Mouse (Mus musculus) MEL (cell line): ENCODE measurements around the gene Cables2. TPM values are rescaled to one million over a fixed set of nuclear protein-coding genes. Genes with fewer than 3 reads are reported as not detected.

Source experiments
- DNase-seq: peaks from one replicate; pipeline ENCODE4 v3.0.0; 2011; ENCODE audit warnings: low read depth, low spot score
- H3K27ac ChIP-seq: 2 replicates; pipeline ENCODE4 v1.5.1; 2012; ENCODE audit warnings: low read depth, mild to moderate bottlenecking, control low read depth, low read length, moderate library complexity; ENCODE audit not compliant: control insufficient read depth
- H3K27me3 ChIP-seq, 2 experiments: fragments of 150-350 bp in 1 of 2; sonication (generic) in 1 of 2; 2 replicates each; pipeline ENCODE4 v1.6.1; 2012; ENCODE audit warnings: low read length in 2 of 2, mild to moderate bottlenecking in 2 of 2, improper control_type of control experiment in 1 of 2, moderate library complexity in 1 of 2; ENCODE audit not compliant: insufficient read depth in 2 of 2, control insufficient read depth in 1 of 2
- H3K36me3 ChIP-seq, 2 experiments: 2 replicates each; pipeline ENCODE4 v1.6.1; 2012 to 2014; ENCODE audit warnings: low read length in 2 of 2, improper control_type of control experiment in 1 of 2, inconsistent platforms in 1 of 2, mild to moderate bottlenecking in 1 of 2; ENCODE audit not compliant: insufficient read depth in 2 of 2, control insufficient read depth in 1 of 2
- H3K4me1 ChIP-seq, 2 experiments: fragments of 150-350 bp in 1 of 2; sonication (generic) in 1 of 2; 2 replicates each; pipeline ENCODE4 v1.6.1; 2012; ENCODE audit warnings: low read length in 2 of 2, improper control_type of control experiment in 1 of 2, mild to moderate bottlenecking in 1 of 2; ENCODE audit not compliant: insufficient read depth in 2 of 2, control insufficient read depth in 1 of 2
- H3K4me3 ChIP-seq, 2 experiments: fragments of 150-350 bp in 1 of 2; sonication (generic) in 1 of 2; 2 replicates each; pipeline ENCODE4 v1.5.1; 2012; ENCODE audit warnings: low read depth in 2 of 2, low read length in 2 of 2, mild to moderate bottlenecking in 2 of 2, moderate library complexity in 2 of 2, control low read depth in 1 of 2, improper control_type of control experiment in 1 of 2; ENCODE audit not compliant: control insufficient read depth in 1 of 2, insufficient read depth in 1 of 2
- H3K79me2 ChIP-seq: 2 replicates; pipeline ENCODE4 v1.6.1; 2012; ENCODE audit warnings: mild to moderate bottlenecking, low read length, moderate library complexity; ENCODE audit not compliant: control insufficient read depth, poor library complexity, insufficient read depth
- H3K9ac ChIP-seq: 2 replicates; pipeline ENCODE4 v1.6.1; 2012; ENCODE audit warnings: low read depth, mild to moderate bottlenecking, control low read depth, low read length, moderate library complexity; ENCODE audit not compliant: control insufficient read depth, poor library complexity, severe bottlenecking
- H3K9me3 ChIP-seq: fragments of 150-350 bp; sonication (generic); replicated peaks from 2 replicates; pipeline ENCODE4 v1.6.1; 2012; ENCODE audit warnings: mild to moderate bottlenecking, low read length, improper control_type of control experiment, moderate library complexity; ENCODE audit not compliant: insufficient read depth
- BHLHE40 ChIP-seq: IDR thresholded peaks from 2 replicates; pipeline ENCODE4 v1.6.1; 2012; ENCODE audit warnings: low read depth, mild to moderate bottlenecking, inconsistent platforms, low read length, improper control_type of control experiment, borderline replicate concordance
- CHD1 ChIP-seq: IDR thresholded peaks from 2 replicates; pipeline ENCODE4 v1.6.1; 2012; ENCODE audit warnings: low read depth, mild to moderate bottlenecking, inconsistent platforms, low read length, improper control_type of control experiment
- CTCF ChIP-seq, 3 experiments: IDR thresholded peaks in 2 of 3; conservative IDR thresholded peaks in 1 of 3; 2 replicates each; pipeline ENCODE4 v1.5.1; 2011 to 2012; ENCODE audit warnings: low read length in 3 of 3, low read depth in 2 of 3, mild to moderate bottlenecking in 2 of 3, improper control_type of control experiment in 1 of 3, inconsistent platforms in 1 of 3, mixed read lengths in 1 of 3, moderate library complexity in 1 of 3; ENCODE audit not compliant: control insufficient read depth in 1 of 3, insufficient read depth in 1 of 3, poor library complexity in 1 of 3, severe bottlenecking in 1 of 3
- ELF1 ChIP-seq: IDR thresholded peaks from 2 replicates; pipeline ENCODE4 v1.6.1; 2014; ENCODE audit warnings: low read depth, mild to moderate bottlenecking, inconsistent platforms, low read length, improper control_type of control experiment, moderate library complexity
- EP300 ChIP-seq, 2 experiments: IDR thresholded peaks; 2 replicates each; pipeline ENCODE4 v1.6.1; 2011; ENCODE audit warnings: improper control_type of control experiment in 2 of 2, low read length in 2 of 2, low read depth in 1 of 2, mild to moderate bottlenecking in 1 of 2
- GATA1 ChIP-seq: IDR thresholded peaks from 2 replicates; pipeline ENCODE4 v1.6.1; 2011; ENCODE audit warnings: low read depth, low read length, improper control_type of control experiment
- HCFC1 ChIP-seq: IDR thresholded peaks from 2 replicates; pipeline ENCODE4 v1.6.1; 2012; ENCODE audit warnings: low read depth, mild to moderate bottlenecking, inconsistent platforms, low read length, improper control_type of control experiment, moderate library complexity
- MYB ChIP-seq: IDR thresholded peaks from 2 replicates; pipeline ENCODE4 v1.6.1; 2011; ENCODE audit warnings: mild to moderate bottlenecking, low read depth, low read length, improper control_type of control experiment
- MYC ChIP-seq: IDR thresholded peaks from 2 replicates; pipeline ENCODE4 v1.6.1; 2011; ENCODE audit warnings: low read depth, mild to moderate bottlenecking, low read length, improper control_type of control experiment, moderate library complexity
- SMC3 ChIP-seq: IDR thresholded peaks from 2 replicates; pipeline ENCODE4 v1.6.1; 2011; ENCODE audit warnings: low read depth, low read length, improper control_type of control experiment
- TBP ChIP-seq: IDR thresholded peaks from 2 replicates; pipeline ENCODE4 v1.8.0; 2011; ENCODE audit warnings: low read depth, low read length, improper control_type of control experiment
- ZKSCAN1 ChIP-seq: IDR thresholded peaks from 2 replicates; pipeline ENCODE4 v1.6.1; 2012; ENCODE audit warnings: low read depth, mild to moderate bottlenecking, inconsistent platforms, low read length, improper control_type of control experiment, moderate library complexity
- polyA plus RNA-seq, 2 experiments: library from polyadenylated mRNA; stranded (reverse) in 1 of 2; unstranded in 1 of 2; fragments of >175 nt in 1 of 2; fragments of >200 nt in 1 of 2; gene quantifications; 2 replicates each; pipeline versions ENCODE4 v1.2.1 to v1.2.4; 2012; ENCODE audit warnings: low replicate concordance in 2 of 2, low read depth in 1 of 2; ENCODE audit not compliant: insufficient read length in 2 of 2, insufficient read depth in 1 of 2, missing spikeins in 1 of 2
- total RNA-seq: library from RNA; depleted of rRNA; stranded (reverse); fragments of 300-350 nt; gene quantifications from 2 replicates; pipeline ENCODE4 v1.2.3, GENCODE M21; 2012

Cables2 gene
- total and polyA plus RNA-seq, 3 experiments, result 10.7 to 16.7 TPM; not detected in 1

GRCm38 (mm10) chr2:180304554-180304953, 31.3 kb upstream of the Cables2 start:
- no peaks in the 10 kb centered on the region for H3K79me2 ChIP-seq
- no peak overlapping the region for H3K9ac ChIP-seq
- H3K27me3 ChIP-seq, result no peaks in the 10 kb centered on the region; a peak in 1 of 4 replicates
- no peak overlapping the region for H3K4me3 ChIP-seq
- DNase-seq, result no peak
- H3K36me3 ChIP-seq, result no peaks in the 10 kb centered on the region
- no peak overlapping the region for H3K27ac ChIP-seq
- TF ChIP-seq EP300 (IDR thresholded peaks at IDR 0.05; ENCODE audit: low read depth in 1 of 2, low read length in 2 of 2) (no peak), GATA1 (no peak), HCFC1 (no peak), ZKSCAN1 (no peak), CTCF (IDR thresholded peaks at IDR 0.05 in 2 of 3, conservative IDR thresholded peaks at IDR 0.05 in 1 of 3; ENCODE audit: control insufficient read depth in 1 of 3, insufficient read depth in 1 of 3, low read depth in 2 of 3, low read length in 3 of 3, poor library complexity in 1 of 3, severe bottlenecking in 1 of 3) (peak in 2 of 3 experiments; percentile 7 to 19; a peak in 2 of 6 replicates), CHD1 (no peak)
- no peaks in the 10 kb centered on the region; a peak in 1 of 4 replicates for H3K4me1 ChIP-seq
- H3K9me3 ChIP-seq, result no peaks in the 10 kb centered on the region

GRCm38 (mm10) chr2:180303468-180303867, 30.2 kb upstream of the Cables2 start:
- no peaks in the 10 kb centered on the region for H3K79me2 ChIP-seq
- no peak for TF ChIP-seq CTCF (IDR thresholded peaks at IDR 0.05 in 2 of 3, conservative IDR thresholded peaks at IDR 0.05 in 1 of 3; ENCODE audit: control insufficient read depth in 1 of 3, insufficient read depth in 1 of 3, low read depth in 2 of 3, low read length in 3 of 3, poor library complexity in 1 of 3, severe bottlenecking in 1 of 3)
- no peak for TF ChIP-seq TBP
- no peak for TF ChIP-seq BHLHE40
- no peak for TF ChIP-seq MYB
- TF ChIP-seq, all 39 proteins: peak for 0

GRCm38 (mm10) chr2:180302201-180302600, 28.9 kb upstream of the Cables2 start:
- peak; percentile 14 for DNase-seq
- Histone ChIP-seq H3K9me3 (no peaks in the 10 kb centered on the region), H3K27me3 (no peaks in the 10 kb centered on the region; a peak in 2 of 4 replicates), H3K4me1 (no peaks in the 10 kb centered on the region; a peak in 1 of 4 replicates), H3K36me3 (no peaks in the 10 kb centered on the region), H3K9ac (no peak overlapping the region), H3K27ac (no peak overlapping the region), H3K79me2 (no peaks in the 10 kb centered on the region), H3K4me3 (no peak overlapping the region)
- 0 out of 2 replicates have a peak, but pooled peaks have one; percentile 4 for TF ChIP-seq SMC3
- no peak for TF ChIP-seq MYC
- peak in 1 of 3 experiments; percentile 38; a peak in 2 of 6 replicates for TF ChIP-seq CTCF (IDR thresholded peaks at IDR 0.05 in 2 of 3, conservative IDR thresholded peaks at IDR 0.05 in 1 of 3; ENCODE audit: control insufficient read depth in 1 of 3, insufficient read depth in 1 of 3, low read depth in 2 of 3, low read length in 3 of 3, poor library complexity in 1 of 3, severe bottlenecking in 1 of 3)
- no peak for TF ChIP-seq ELF1

More at GRCm38 (mm10) chr2:180303468-180303867, 30.2 kb upstream of the Cables2 start:
- Histone ChIP-seq H3K27ac (no peak overlapping the region), H3K4me3 (no peak overlapping the region), H3K9me3 (no peaks in the 10 kb centered on the region), H3K9ac (no peak overlapping the region), H3K36me3 (no peaks in the 10 kb centered on the region), H3K4me1 (no peaks in the 10 kb centered on the region; a peak in 1 of 4 replicates), H3K27me3 (no peaks in the 10 kb centered on the region; a peak in 1 of 4 replicates)
- no peak for DNase-seq
